Mouse (Mus musculus) liver, embryonic 13.5 days (tissue): ENCODE results near the gene Arhgef18. TPM values are rescaled to one million over a fixed set of nuclear protein-coding genes. Genes with fewer than 3 reads are reported as not detected.

Source experiments
- polyA plus RNA-seq: library from polyadenylated mRNA; unstranded; fragments of >200 nt; fragmentation: Nextera tagmentation; extraction: Ambion mirVana; gene quantifications from 2 replicates; pipeline ENCODE4 v1.2.1, GENCODE M21; 2015

Gene Arhgef18
- polyA plus RNA-seq, 1 experiment from 2014 or later = 2.2 TPM

Other genes starting within 250 kb of the Arhgef18 start
- gene Insr, start 113.4 kb upstream of the Arhgef18 start, polyA plus RNA-seq = 12.8 and 13.2 TPM in 2 replicates
- gene A430078G23Rik, start 39.6 kb upstream of the Arhgef18 start, polyA plus RNA-seq = 0.53 and 0.62 TPM in 2 replicates
- 3.6 and 4.8 TPM in 2 replicates for gene Pex11g, start 74.7 kb downstream of the Arhgef18 start, polyA plus RNA-seq
- gene Tex45, start 77.9 kb downstream of the Arhgef18 start, polyA plus RNA-seq = not detected in 2 replicates
- 4.4 and 5.2 TPM in 2 replicates for gene Zfp358, start 100.1 kb downstream of the Arhgef18 start, polyA plus RNA-seq
- gene Mcoln1, start 107.5 kb downstream of the Arhgef18 start, polyA plus RNA-seq = 19.8 and 19.9 TPM in 2 replicates
- gene Pnpla6, start 122.4 kb downstream of the Arhgef18 start, polyA plus RNA-seq = 10.6 and 12.4 TPM in 2 replicates
- 2.5 and 2.8 TPM in 2 replicates for gene C330021F23Rik, start 175.0 kb downstream of the Arhgef18 start, polyA plus RNA-seq
- 1.3 and 1.4 TPM in 2 replicates for gene Camsap3, start 194.3 kb downstream of the Arhgef18 start, polyA plus RNA-seq
- 34.9 and 35.3 TPM in 2 replicates for gene Xab2, start 228.3 kb downstream of the Arhgef18 start, polyA plus RNA-seq
- 93.4 and 99.6 TPM in 2 replicates for gene Pet100, start 228.5 kb downstream of the Arhgef18 start, polyA plus RNA-seq
- gene Pcp2, start 232.5 kb downstream of the Arhgef18 start, polyA plus RNA-seq = not detected in 2 replicates
- 45.6 and 52.2 TPM in 2 replicates for gene Stxbp2, start 237.9 kb downstream of the Arhgef18 start, polyA plus RNA-seq